Mouse (Mus musculus) CD4-positive, CD25-positive, alpha-beta regulatory T cell, adult 2 months (primary cell): ENCODE measurements at regions not wholly inside any gene's neighbourhood (a gene's known extent, or its start where the extent isn't known, plus 50 kb on each side); places are given as distances from the start of the nearest gene placed in this dataset.

Source experiments
- DNase-seq: peaks from one replicate; pipeline ENCODE4 v3.0.0-alpha.2; 2012; ENCODE audit warnings: low read depth, low spot score

- DNase-seq = no peak
These were observed 231.0 kb upstream of the Krr1 start for GRCm38 (mm10) chr10:111741301-111741945.

- DNase-seq = no peak
These were observed 229.2 kb upstream of the Krr1 start for GRCm38 (mm10) chr10:111743291-111743690.

DNA sequence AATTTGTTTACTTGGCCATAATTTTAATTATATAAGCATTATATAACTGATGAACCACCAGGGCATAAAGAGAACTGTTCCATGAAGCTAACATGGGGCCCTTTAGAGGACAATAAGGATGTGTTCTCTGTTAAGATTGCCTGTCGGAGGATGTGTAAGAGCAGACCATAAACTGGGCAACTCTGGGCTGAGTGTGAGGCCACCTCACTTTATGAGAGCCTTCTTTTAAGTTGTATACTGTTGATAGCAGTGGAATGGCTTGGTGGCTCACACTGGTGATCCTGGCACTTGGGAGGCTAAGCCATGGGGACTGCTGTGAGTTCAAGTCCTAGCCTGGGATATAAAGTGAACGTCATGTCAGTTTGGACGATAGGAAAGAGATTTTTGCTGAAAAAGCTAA lies 227.3 kb upstream of the Krr1 start:
- no peak for DNase-seq

DNA sequence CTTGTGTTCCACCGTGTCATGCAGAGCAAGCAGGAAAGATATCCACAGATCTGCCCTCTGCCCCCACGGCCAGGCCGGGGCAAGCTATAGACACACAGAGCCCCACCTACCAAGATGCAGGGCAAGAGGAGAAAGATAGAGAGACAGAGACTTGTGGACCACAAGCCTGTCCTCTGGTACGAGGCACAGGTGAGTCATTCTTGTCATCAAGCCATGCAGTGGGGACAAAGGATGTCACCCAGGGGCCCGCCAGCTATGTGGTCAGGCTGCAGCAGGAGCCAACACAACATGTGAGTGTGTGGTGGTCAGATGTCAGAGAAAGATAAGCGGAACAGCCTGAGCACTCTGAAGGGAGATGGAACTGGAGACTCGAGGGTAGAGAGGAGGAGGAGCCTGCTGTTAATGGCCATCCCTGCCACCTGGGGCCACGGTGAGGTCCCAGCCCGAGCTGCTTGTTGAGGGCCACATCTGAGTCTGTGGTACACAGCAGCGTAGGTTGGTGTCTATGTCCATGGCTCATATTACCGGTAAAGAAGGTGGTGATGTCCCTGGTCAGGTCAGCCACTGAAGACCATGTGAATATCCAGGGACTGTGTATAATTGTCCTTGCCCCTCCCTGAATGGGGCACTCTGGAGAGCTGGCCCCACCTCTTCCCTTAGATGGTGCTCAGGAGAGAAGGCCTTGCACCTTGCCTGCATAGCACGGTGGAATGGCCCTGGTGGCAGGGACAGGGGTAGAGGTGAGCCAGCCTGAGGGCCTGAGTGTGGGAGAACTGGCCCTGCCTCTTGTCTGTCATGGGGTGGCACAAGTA lies 226.2 kb upstream of the Krr1 start:
- no peak for DNase-seq

DNA sequence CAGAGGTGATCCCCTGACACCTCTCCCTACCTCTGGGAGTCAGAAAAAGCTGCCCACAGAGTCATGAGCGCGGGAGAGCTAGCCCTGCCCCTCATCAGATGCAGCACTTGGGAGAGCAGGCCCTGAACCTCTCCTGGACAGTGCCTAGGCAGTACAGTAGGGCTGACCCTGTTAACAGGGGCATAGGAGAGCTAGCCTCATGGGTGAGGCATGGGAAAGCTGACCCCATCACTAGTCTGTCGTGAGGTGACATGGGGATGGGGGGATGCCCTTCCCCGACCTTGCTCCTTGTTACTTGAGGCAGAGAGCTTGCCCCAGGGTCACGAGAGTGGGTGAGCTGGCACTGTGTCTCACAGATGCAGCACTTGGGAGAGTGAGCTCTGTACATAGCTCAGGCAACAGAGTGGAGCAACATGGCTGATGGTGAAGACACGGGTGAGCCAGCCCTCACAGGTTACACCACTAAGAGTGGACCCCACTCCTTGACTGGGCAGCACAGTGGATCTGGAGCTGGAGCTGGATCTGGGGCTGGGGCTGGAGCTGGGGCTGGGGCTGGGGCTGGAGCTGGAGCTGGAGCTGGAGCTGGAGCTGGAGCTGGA lies 225.5 kb upstream of the Krr1 start:
- DNase-seq = no peak

- DNase-seq = no peak
These were observed 224.0 kb upstream of the Krr1 start for GRCm38 (mm10) chr10:111748482-111748881.

DNA sequence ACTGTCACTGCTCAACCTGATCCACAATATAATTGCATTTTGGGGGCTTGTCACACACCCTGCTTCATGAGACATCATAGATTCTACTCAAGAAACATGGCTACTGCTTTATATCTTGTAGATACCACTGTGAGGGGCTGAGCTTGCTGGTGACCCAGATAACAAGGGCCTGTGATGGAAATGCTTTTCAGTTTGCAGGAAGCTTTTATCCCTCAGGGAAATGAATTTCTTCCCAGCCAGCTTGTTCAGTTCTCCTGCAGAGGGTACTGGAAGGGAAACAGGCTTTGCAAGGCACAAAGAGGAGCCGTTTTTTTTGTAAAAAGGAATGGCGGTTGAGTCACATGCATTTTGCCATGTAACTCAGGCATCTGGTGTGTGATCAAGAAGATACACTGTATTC lies 218.8 kb upstream of the Krr1 start:
- DNase-seq = no peak

DNA sequence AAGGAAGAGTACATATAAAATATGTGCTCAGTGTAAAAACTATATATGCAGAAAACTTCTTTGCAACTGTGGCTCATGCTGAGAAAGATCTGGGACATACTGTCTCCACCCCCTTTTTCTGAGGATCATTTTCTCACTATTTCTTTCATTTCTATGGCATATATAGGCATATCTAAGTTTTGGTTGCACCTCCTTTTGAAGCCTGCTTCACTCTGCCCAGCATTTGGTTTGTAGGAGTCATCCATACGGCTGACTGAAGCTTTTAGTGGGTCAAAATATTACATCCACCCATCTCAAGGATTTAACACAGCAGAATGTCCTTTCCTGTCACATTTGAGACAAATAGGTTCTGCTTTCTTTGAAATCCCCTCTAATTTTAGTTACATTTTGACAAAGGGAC lies 216.5 kb upstream of the Krr1 start:
- DNase-seq = no peak

- no peak for DNase-seq
These were observed 215.9 kb upstream of the Krr1 start for GRCm38 (mm10) chr10:111756528-111756927.

DNA sequence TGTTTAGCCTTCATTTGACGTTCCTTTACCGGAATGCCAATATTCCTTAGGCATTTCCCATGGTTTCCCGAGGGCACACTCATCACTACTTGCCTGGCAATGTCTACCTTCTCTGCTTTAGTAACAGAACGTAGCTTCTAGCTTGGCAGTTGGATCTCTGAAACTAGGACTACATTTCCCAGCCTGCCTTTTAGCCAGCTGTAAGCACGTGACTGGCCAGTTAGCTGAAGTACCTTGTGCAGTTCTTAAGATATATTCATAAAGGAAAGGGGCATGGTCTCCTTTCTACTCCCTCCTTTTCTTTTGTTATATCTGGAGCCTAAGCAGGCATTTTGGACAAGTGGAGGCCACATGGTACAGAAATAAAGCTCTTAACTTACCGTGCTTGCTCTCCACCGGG lies 214.8 kb upstream of the Krr1 start:
- DNase-seq = no peak

- DNase-seq = no peak
These were observed 213.0 kb upstream of the Krr1 start for GRCm38 (mm10) chr10:111759505-111759904.

DNA sequence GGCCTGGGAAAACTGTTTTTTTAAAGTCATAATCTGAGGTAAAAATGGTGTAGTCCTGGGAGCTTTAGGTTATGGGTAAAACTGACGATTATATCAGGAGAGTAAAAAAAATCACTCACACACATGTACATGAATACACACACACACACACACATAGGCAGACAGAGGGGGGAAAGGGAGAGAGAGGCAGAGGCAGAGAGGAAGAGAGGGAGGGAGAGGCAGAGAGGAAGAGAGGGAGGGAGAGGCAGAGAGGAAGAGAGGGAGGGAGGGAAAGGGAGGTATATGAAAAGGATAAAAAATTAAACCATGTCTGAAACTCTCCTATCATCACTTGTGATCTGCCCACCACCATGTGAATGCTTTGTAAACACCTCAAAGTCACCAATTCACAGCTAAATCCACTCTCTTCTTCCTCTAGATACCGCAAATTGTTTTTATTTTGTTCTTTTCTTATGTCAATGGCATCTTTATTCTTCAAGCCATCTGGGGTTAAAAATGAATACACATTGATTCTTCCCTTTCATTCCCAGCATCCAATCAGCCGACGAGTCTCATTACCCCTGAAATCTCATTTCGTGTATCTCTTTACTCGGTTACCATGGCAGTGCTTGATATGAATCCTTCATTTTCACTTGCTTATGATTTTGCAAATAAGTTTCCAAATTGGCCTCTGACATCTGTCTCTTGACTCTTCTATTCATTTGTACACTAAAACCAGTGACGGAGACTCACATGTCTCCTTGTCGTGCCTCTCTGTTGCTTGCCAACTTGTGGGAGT lies 209.5 kb upstream of the Krr1 start:
- DNase-seq = no peak

DNA sequence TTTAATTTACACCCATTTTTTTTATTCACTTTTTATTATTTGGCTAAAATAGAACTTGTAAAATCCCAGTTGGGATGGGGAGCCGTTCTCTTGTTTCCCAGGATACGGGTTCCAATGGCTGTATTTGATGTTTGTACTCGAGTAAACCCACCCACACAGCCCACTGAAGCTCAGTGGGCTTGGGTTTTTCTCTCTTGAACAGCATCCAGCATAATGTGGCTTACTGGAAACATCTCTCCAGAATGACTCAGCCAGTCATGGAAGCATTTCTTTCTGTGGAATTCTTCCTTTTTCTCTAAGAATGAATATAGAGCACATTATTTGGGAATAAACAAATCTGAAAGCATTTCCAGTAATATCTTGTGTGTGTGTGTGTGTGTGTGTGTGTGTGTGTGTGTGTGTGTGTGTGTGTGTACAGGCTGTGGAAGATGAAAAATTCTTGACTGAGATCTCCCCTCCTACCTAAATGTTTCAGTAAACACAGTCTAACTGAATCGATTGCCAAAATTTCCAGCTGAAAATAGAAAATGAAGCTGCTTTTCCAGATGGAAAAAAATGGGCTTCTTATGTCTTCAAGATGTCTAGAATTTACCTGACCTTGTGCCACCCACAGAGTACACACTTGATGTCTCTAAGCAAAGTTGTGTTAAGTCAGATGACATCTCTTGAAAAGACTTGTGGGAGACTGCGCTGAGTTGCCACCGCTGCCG lies 205.3 kb upstream of the Krr1 start:
- no peak for DNase-seq

- DNase-seq = no peak
These were observed 204.5 kb upstream of the Krr1 start for GRCm38 (mm10) chr10:111767813-111768455.

- no peak for DNase-seq
These were observed 202.9 kb upstream of the Krr1 start for GRCm38 (mm10) chr10:111769486-111770002.

- peak; percentile 11 for DNase-seq
These were observed 202.4 kb upstream of the Krr1 start for GRCm38 (mm10) chr10:111770027-111770426.

DNA sequence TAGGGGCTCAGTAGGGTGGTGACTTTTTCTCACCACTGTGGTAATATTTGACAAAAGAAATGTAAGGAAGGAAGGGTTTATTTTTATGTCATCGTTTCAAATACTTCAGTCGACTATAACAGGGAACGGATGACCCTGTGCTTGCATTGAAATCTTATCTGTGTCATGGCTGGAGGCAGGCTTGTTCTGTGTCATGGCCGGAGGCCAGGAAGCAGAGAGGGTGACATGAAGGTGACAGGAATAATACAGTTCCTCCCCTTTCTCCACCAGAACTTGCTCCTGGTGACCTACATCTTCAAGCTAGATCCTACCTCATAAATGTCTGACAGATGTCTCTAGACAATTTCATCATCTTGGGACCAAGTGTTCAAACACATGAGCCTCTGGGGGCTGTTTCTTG lies 201.5 kb upstream of the Krr1 start:
- DNase-seq = no peak

- no peak for DNase-seq
These were observed 194.9 kb upstream of the Krr1 start for GRCm38 (mm10) chr10:111777559-111777958.

- no peak for DNase-seq
These were observed 194.4 kb upstream of the Krr1 start for GRCm38 (mm10) chr10:111778111-111778510.

GRCm38 (mm10) chr10:111779956-111780355 lies 192.5 kb upstream of the Krr1 start:
- DNase-seq = no peak
